Mouse (Mus musculus) brain, adult 2 months (tissue): Measurements from ENCODE around the gene Aes.

Source experiments
- DNase-seq: peaks from one replicate; pipeline ENCODE4 v3.0.0; 2011; ENCODE audit warnings: low read depth, low spot score

The Aes gene

GRCm38 (mm10) chr10:81559163-81559626, at the start of gene Aes:
Gene Aes, plus strand, starts transcription at chr10:81559488.
- peak; percentile 81 for DNase-seq

DNA sequence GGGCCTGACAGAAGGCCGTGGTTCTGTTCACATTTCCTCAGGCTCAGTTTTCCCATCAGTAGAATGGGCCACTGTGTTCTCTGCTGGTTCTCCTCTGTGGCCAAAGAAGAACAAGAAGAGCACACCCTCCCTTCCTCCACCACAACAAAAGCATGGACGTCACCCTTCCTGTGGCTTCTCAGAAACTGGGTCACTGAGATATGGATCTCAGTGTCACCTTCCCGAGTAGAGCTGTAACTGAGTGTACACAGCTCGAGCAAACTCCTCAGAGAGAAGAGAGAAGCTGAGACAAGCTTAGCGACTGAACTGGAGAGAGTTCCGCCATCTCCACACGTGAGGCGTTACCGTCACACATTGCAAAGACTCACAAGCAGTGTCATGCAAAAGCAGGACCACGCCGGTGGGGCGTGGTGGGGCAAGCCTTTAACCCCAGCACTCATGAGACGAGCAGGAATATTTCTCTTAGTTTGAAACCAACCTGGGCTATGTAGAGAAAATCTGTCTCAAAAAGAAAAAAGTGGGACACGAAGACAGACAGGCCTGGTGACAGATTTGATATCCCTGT, 49.0 kb upstream of the Aes start:
- no peak for DNase-seq

GRCm38 (mm10) chr10:81513798-81514197, 45.5 kb upstream of the Aes start:
- DNase-seq, result no peak

GRCm38 (mm10) chr10:81517227-81517626, 42.1 kb upstream of the Aes start:
- no peak for DNase-seq

DNA sequence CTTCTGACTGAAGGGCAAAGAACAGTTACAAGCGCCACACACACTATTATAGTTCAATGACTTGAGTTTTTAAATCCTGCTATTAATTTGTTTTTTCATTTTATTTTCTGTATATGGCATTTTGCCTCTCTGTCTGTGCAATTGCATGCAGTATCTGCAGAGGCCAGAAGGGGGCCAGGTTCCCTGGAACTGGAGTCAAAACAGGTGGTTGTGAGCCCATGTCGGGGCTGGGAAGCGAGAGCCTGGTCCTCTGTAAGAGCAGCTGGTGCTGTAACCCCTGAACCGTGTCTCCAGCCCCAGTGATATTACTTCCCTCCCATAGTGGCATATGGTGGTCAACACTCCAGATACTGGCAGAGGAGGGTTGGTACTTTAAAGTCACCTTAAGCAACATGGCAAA, 40.7 kb upstream of the Aes start:
- DNase-seq, result peak; percentile 73

DNA sequence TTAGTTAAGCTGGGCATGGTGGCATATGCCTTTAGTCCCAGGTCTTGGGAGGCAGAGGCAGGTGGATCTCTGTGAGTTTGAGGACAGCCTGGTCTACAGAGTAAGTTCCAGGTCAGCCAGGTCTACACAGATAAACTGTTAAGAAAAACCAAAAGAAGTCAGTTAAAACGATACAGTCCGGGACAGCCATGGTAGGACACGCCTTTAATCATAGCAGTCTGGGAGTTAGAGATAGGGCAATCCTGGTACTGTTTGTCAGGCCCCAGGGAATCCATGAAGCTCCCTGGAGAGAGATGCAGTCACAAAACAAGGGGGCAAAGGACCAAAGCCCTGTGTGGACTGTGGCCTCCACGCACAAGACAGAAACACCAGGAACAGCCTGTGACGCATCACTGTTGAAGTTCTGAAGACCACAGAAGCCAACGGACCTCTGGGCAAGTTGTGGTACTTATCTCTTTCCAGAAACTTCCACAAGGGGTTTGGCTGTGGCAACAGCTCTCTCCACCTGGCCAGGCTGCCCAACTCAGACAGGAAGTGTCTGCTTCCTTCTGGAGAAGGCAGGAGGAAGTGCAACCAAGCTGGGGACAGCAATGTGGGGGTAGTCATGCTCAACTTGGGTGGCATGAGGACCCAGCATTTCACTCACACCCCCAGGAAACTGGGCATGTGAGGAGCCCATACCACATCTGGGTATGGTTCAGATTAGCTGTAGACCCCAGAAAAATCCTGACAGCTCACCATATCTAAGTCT, 39.9 kb upstream of the Aes start:
- DNase-seq, result peak; percentile 42

DNA sequence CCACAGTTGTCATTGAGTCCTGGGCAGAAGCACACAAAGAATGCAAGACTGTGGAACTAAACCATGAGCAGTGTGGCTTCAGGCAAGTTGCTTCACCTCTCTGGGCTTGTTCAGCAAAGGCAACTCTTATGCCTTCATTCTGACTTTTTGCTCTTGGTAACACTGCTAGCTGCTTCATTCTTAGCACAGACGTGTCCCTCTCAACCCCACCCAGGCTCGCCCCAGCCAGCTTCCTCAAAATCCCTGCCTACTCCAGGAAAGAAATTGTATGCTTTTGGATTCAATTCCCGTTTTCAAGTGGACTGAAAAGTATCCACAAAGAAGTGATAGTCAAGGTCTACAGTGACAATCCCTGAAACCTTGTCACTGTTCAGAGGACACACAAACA, 39.3 kb upstream of the Aes start:
- DNase-seq, result no peak

DNA sequence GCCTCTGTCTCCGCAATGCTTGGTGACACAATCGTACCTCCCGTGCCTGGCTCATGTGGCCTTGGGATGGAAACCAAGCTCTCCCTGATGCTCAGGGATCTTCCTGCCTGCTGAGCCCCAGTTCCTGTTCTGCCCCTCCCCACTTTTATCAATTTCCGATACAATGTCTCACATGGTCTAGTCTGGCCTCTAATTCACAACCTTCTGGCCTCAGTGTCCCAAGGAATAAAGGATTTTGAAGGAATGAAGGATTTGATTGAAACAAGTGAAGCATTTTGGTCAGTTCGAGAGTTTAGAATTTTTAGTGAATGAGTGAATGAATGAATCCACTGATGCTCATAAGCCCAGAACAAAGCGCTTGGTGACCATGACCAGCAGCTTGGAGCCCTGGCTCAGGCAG, 36.1 kb upstream of the Aes start:
- no peak for DNase-seq

DNA sequence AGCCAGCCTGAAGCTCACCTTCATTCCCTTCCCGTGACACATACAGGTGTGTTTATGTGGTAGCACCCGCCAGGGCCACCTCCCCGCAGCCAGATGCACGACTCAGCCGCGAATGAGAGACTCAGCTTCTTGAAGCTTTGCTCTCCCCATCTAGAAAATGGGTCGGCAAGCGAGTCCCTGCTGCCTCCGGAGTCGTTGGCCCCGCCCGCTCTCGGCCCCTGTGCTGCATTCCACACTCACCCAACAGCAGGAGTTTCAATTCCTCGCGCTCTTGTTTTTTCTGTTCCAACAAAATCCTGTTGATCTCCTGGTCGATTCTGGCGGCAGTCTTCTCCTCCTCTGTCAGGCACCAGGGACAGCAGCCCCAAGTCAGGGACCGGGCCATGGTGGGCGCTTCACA, 35.7 kb upstream of the Aes start:
- no peak for DNase-seq

DNA sequence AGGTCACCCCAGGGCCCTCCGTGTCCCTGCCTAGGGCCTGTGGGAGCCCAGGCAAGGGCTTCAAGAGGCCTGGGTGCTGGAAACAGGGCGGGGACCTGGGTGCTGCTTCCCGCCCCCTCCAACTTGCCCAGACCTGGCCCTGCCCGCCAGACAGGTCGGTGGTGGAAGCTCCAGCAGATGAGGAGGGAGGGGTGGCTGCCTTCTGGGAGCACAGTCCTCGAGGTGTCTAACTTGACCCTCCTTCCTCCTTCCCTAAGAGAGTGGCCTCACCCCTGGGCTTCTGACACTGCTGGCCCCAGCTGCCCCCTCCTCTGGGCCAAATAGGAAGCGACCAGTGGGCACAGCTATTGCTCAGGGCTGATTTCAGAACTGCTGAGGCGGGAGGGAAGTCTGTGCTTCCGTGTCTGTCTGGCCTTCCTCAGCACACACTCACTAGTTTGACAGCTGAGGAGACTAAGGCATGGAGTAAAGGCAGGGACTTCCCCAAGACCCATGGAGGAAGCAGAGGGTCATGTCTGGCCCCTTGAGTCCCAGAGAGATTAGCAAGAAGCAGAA, 35.2 kb upstream of the Aes start, which contains the start of gene Gna15:
Gene Gna15 (minus strand): TSS at position 175 of the 555 bp plus-strand sequence.
- DNase-seq, result peak; percentile 62

- no peak for DNase-seq
Measured at GRCm38 (mm10) chr10:81525017-81525694, 34.1 kb upstream of the Aes start.

DNA sequence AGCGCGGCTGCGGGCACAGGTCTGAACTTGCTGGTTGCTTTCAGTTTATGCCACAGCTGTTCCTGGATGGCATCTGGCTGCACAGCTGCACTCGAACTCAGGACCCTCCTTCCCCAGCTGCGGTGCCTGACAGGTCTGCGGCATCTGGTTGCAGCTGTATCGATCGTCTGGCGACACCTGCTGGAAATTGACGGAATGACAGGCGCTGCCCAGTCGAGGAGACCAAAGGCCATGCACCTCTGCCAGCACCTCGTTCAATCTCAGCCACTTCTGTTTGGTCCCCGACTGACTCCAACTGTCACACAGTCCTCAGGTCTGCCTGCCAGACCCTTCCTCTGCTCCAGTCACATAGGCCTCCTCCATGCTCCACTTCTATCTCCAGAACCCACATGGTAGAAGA, 32.5 kb upstream of the Aes start:
- DNase-seq, result peak; percentile 61

DNA sequence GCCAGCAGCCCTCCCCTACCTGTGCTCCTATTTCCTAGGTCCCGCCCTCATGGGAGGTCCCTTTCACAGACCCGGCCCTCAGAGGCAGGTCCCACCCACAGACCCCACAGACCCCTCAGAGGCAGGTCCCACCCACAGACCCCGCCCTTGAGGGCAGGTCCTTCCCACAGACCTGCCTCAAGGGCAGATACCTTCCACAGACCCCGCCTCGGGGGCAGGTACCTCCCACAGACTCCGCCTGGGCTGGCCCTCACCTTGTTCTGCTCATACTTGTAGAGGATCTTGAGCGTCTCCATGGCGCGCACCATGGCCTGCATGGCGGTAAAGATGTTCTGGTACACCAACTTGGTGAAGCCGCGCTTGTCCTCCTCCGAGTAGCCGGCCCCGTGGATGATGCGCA, 24.5 kb upstream of the Aes start:
- no peak for DNase-seq

DNA sequence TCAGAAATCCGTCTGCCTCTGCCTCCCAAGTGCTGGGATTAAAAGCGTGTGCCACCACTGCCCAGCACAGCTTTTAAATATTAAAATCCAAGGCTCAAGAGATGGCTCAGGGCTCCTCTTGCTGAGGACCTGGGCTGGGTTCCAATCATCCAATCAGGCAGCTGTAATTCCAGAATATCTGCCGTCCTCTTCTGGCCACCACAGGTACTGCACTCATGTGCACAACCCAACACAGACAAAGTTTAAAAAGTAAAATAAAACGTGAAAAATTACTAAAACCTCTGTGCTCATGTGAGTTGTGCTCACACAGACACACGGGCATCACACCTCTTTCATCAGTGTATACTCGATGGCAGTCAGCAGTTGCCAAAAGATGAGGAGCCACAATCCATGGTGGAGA, 22.6 kb upstream of the Aes start:
- DNase-seq, result peak; percentile 48

DNA sequence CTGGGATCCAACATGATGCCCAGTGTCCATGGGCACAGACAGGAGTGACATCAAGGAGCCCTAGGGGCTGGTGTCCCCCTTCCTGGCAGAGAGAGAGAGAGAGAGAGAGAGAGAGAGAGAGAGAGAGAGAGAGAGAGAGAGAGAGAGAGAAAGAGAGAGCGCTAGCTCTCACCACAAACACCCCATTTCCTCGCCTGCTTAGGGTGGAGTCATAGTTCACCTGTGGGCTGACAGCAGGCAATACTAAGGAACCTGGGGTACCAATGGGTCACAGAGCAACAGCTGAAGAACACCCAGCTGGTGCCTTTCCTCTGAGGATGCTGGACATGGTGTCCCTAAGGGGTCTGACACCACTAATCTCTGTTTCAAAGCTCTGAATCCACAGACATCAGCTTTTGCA, 21.9 kb upstream of the Aes start:
- DNase-seq, result no peak

GRCm38 (mm10) chr10:81538321-81539048, 20.8 kb upstream of the Aes start:
- DNase-seq, result peak; percentile 72

GRCm38 (mm10) chr10:81541363-81541762, 17.9 kb upstream of the Aes start:
- no peak for DNase-seq

DNA sequence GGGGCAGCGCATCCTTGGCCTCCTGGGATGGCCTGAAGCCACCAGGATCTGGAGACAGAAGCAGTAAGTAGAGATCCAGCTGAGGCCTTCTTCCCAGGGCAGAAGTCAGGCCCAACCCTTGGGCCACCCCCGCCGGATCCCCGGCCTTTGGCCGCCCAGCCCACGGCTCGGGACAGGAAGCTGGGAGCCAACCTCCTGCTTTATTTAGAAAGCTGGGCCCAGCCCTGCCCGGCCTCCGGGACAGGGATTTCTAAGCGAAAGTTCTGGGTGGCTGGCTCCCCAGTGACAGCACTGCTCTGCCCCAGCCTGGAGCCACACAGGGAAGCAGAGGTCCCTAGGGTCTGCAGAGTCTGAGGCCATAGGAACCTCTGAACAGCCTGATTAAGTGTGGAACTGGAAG, 17.5 kb upstream of the Aes start:
- no peak for DNase-seq

- DNase-seq, result no peak
Measured at GRCm38 (mm10) chr10:81542727-81543460, 16.4 kb upstream of the Aes start.

GRCm38 (mm10) chr10:81543633-81544032, 15.7 kb upstream of the Aes start:
- DNase-seq, result no peak
